Mouse (Mus musculus) mouse embryonic stem cell (cell line): ENCODE results near the gene Krtap11-1.

Source experiments
- in situ Hi-C, 2 experiments: fragments of 300-500 bp; cut with MboI; formaldehyde crosslinking; loops; 1 replicate in 1 of 2; 3 replicates in 1 of 2; pipeline ENCODE4 v1.14.3; 2019 to 2020; ENCODE audit warnings: low sequenced_read_pairs in 2 of 2, low pct_unique_long_range_greater_than_20kb in 1 of 2, mixed read lengths in 1 of 2; ENCODE audit not compliant: unreplicated experiment in 1 of 2

Krtap11-1 gene

GRCm38 (mm10) chr16:89571083-89571482 lies at the start of gene Krtap11-1:
Gene Krtap11-1 (minus strand): TSS chr16:89571183.
- in situ Hi-C loops = no loop called here

DNA sequence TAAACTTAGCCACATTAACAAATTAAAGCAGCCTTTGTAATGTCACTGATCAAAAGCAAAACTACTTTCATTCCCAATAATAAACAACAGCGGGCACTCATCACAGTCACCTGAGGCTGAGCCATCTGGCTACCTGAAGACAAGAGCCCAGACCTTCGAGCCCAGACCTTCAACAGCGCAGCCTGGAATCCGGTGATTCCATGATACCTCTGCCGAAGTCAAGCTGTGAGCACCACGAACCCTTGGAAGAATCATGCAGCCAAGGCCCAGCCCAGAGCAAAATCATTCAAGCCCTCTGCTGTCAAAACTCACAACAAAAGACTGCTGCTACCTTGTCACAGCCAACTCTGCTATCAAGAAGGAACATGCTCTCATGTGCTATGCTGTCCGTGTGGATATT lies 47.2 kb upstream of the Krtap11-1 start:
- in situ Hi-C loops = no loop called here

- in situ Hi-C loops = no loop called here
These were observed 46.3 kb upstream of the Krtap11-1 start for GRCm38 (mm10) chr16:89617251-89617650.

DNA sequence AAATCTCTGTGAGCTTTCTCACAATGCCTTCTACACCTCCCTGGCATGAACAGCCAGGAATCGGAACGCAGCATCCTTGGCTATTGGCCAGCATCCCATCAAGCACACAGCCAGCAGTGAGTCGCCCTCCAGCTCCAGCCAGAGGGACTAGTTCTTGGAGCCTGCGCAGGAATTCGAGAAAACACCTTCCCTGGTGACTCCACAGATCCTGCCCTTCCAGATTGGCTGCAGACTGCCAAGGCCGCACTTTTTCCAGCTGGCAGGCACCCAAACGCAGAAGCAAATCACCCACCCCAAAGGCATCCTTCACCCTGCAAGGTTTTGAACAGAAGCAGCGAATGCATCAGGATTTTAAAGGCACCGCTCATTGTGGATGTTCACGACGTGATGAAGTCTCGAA lies 42.7 kb upstream of the Krtap11-1 start:
- in situ Hi-C loops = no loop called here

- in situ Hi-C loops = no loop called here
These were observed 37.8 kb upstream of the Krtap11-1 start for GRCm38 (mm10) chr16:89608791-89609185.

- in situ Hi-C loops = no loop called here
These were observed 37.3 kb upstream of the Krtap11-1 start for GRCm38 (mm10) chr16:89608161-89608790.

GRCm38 (mm10) chr16:89606951-89607350 lies 36.0 kb upstream of the Krtap11-1 start:
- in situ Hi-C loops = no loop called here

GRCm38 (mm10) chr16:89587209-89587608 lies 16.2 kb upstream of the Krtap11-1 start:
- in situ Hi-C loops = no loop called here

DNA sequence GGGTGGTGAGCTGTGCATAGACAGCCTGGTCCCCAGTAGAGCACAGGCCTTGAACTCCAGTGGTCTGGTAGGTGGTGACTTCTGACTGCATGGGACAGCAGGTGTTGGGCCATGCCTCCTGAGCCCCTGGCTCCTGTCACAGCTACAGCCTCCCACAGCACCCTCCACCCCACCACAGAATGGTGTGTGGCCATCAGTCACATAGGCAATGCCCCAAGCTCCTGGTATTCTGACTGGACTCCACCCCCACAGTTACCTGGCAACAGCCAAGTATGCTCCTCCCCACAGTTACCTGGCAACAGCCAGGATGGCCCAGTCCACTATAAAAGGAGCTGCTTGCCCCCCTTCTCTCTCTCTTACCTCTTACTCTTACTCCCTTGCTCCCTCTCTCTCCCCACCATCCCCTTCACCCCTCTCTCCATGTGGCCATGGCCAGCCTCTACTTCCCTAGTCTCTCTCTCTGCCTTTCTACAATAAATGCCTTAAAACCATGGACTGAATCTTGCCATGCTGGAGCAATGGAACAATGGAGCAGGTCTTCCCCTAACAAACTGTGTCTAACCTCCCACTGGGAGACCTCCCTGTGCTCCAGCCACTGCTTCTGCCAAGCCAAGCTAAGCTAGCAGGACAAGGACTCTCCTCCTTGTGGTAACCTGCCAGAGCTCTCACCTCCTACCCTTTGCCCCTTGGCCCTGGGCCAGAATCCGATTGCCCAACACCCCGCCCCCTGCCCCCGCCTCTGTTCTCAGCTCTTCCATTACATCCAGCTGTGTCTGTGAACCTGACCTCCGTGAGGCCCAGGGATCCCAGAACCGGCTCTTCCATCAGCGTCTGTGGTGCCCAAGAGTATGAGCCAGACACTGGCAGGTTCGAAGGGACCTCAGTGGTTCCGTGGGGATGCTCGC lies 14.9 kb upstream of the Krtap11-1 start:
- in situ Hi-C loops = no loop called here

DNA sequence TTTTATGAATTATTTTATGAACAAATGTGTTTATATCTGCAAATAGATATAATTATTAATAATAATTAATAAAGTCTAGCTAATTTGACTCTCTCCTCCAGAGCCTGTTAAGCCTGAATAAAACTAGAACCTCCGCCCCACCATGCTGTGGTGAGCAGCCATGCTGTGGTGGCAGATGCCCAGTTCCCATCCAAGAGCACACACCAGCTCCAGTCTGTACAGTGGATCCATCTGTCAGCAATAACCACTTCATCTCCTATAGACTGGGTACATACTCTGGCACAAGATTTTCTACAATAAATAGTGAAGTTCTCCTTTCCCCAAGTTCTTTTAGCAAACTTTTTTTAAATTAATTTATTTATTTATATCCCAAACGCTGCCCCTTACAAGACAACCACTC lies 10.7 kb upstream of the Krtap11-1 start:
- in situ Hi-C loops = no loop called here

- in situ Hi-C loops = no loop called here
These were observed 467 bp downstream of the Krtap11-1 start for GRCm38 (mm10) chr16:89570516-89570915.

- in situ Hi-C loops = no loop called here
These were observed 1.8 kb downstream of the Krtap11-1 start for GRCm38 (mm10) chr16:89569136-89569535.

DNA sequence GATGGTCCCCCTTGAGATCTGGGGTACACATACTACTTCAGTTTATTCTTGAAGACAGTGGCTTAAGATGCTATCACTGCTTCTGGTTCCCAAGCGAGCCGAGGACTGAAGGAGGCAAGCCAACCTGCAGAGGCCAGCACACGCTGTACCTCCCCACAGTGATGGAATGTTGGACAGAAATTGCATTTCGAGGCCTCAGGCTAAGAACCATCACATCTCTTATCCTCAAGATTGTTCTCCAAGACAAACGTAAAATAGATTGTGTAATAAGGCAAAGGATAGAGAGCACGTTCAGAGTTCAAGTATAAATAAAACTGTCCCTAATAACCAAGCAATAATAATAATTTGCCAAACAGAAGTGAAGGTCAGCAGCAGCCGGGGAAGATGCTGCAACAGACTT lies 2.8 kb downstream of the Krtap11-1 start:
- in situ Hi-C loops = no loop called here

DNA sequence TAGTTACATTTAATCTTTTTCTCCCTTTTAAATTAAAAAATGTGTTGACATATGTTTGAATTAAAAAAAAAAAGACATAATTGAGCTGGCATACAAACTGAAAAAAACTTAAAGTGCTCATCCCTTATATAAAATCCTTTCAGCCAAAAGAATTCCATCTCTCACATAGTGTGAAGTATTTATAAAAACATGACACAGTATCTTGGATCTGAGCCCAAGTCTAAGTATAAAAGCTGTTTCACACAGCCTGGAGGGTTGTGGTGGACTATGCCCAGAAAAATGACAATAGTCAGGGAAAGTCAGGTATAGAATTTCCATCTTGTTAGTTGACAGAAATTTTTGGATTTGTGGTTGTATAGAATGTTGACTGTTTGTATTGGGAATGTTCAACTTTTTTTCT lies 20.7 kb downstream of the Krtap11-1 start:
- in situ Hi-C loops = no loop called here

GRCm38 (mm10) chr16:89538031-89538484 lies 32.9 kb downstream of the Krtap11-1 start:
- in situ Hi-C loops = loop anchor here (25.0 kb wide), 1 partner anchor 224 kb away; no protein-coding TSS in a partner anchor

DNA sequence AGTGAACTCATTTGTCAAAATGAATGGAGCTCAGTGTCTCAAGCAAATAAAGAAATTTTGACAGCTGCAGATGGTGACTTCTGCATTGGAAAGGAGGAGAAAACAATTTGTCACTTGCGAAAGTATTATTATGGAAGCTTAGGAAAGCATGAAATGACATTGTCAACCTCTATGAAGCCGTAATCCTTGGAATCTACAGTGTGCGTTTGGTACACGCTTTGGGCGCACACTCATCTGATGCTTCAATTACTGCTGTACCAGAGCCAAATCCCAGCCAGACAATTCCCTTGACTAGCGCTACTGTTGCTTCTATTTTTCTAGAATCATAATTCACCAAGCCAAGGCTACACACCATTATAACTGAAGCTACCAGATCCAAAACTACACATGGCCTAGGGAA lies 33.6 kb downstream of the Krtap11-1 start:
- in situ Hi-C loops = loop anchor here (25.0 kb wide), 1 partner anchor 225 kb away; no protein-coding TSS in a partner anchor

DNA sequence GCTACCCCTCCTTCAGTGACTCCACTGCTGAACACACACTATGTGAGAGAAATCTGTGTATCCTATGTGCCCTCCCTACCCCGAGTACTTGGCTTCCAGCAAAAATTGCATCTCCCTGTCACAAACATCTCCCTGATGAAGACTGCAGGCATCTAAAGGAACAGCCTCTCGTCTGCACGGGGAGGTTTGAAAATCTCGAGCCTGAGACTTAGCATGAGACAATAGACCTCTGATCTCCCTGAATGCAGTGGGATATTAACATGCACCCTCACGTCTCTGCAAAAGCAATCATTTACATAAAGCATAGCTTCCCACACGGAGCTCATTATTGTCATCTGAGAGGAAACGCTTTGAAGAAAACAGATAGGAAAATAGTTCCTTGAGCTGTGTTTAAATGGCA lies 40.4 kb downstream of the Krtap11-1 start:
- in situ Hi-C loops = loop anchor here (25.0 kb wide), 1 partner anchor 232 kb away; no protein-coding TSS in a partner anchor

DNA sequence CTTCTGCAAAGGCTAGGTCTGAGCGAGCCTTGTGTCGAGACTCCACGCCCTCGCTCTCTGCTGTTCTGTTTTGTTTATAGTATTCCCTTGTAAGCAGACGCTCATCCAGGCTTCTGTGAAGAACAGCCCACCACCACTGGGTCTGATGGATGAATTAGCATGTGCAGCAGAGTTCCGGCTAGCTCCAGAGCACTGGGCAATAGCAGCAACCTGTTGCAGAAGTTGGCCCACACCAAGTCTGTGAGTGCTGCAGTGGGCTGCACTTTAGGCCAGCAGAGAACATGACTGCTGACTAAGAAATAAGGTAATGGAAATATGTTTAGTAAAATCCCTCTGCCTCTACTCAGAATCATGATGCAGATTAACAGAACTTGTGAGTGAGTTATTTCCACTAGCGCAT lies 41.1 kb downstream of the Krtap11-1 start:
- in situ Hi-C loops = loop anchor here (25.0 kb wide), 1 partner anchor 232 kb away; no protein-coding TSS in a partner anchor

DNA sequence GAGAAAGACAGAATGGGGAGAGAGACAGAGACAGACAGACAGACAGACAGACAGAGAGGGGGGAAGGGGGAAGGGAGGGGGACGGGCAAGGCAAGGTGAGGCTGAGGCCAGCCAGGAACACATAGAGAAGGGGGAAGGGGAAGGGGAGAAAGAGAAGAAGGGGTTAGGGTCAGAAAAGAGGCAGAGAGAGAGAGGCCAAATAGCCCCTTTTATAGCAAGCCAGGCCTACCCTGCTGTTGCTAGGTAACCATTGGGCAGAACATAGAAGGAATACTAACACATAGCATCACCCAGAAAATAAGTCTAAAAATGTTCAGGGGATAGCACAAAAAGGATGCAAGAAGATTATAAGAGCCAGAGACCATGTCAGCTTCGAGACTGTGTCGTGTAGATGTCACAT lies 42.6 kb downstream of the Krtap11-1 start:
- in situ Hi-C loops = loop anchor here (25.0 kb wide), 1 partner anchor 234 kb away; no protein-coding TSS in a partner anchor
